ENCODE assay signal across 10 mouse cellular contexts in genomic region chr11:12434597-12434996, GRCm38 (mm10). TPM values are rescaled to one million over a fixed set of nuclear protein-coding genes. Genes with fewer than 3 reads are reported as not detected.
DNase-seq lines count a peak whose midpoint lies in the region; ATAC-seq lines count a peak whose summit lies in the region.
"Had no signal": no experiment of that assay in that cellular context is flagged by ENCODE, and none has a peak within 500 bp of the region (broad histone marks: within the 10 kb centered on the region; RNA-seq: fewer than 3 reads in every experiment).

No protein-coding gene starts in this region.

- H3K36me3 ChIP-seq in hindbrain, embryonic 11.5 days (ENCODE audit: control insufficient read depth, insufficient read depth, low read length): no peaks in the 10 kb centered on the region
- H3K36me3 ChIP-seq in hindbrain, embryonic 10.5 days: no peaks in the 10 kb centered on the region
- no peaks in the 10 kb centered on the region for H3K36me3 ChIP-seq in embryonic facial prominence, embryonic 15.5 days
- H3K36me3 ChIP-seq in hindbrain, embryonic 16.5 days (ENCODE audit: control insufficient read depth, insufficient read depth, low read length): no peaks in the 10 kb centered on the region

- DNase-seq in hindbrain, embryonic 11.5 days (ENCODE audit: low spot score): no peak
- DNase-seq in hindbrain, embryonic 10.5 days (ENCODE audit: low spot score): no peak
- peak; percentile 9 for DNase-seq in 3T3-L1 (ENCODE audit: low read depth, low spot score)
- DNase-seq in cerebellum, adult 11 months: no peak
- no peak for DNase-seq in adrenal gland, postnatal 14 days
- DNase-seq in frontal cortex, adult 2 months (ENCODE audit: extremely low spot score in 1 of 2, low spot score in 1 of 2): no peak
- DNase-seq: adrenal gland, postnatal 25 days; kidney, adult 11 months had no signal

- no peak overlapping the region for H3K27ac ChIP-seq in hindbrain, embryonic 11.5 days (ENCODE audit: low read depth, low read length)
- H3K27ac ChIP-seq in hindbrain, embryonic 10.5 days: no peak overlapping the region
- H3K27ac ChIP-seq in embryonic facial prominence, embryonic 15.5 days (replicated peaks): peak overlapping the region; percentile 72
- no peak overlapping the region for H3K27ac ChIP-seq in hindbrain, embryonic 16.5 days (ENCODE audit: low read depth, low read length)

- H3K4me3 ChIP-seq in hindbrain, embryonic 11.5 days (ENCODE audit: low read depth, low read length): no peak overlapping the region
- H3K4me3 ChIP-seq in hindbrain, embryonic 10.5 days: no peak overlapping the region
- no peak overlapping the region for H3K4me3 ChIP-seq in embryonic facial prominence, embryonic 15.5 days (replicated peaks)
- H3K4me3 ChIP-seq in hindbrain, embryonic 16.5 days (ENCODE audit: low read length): no peak overlapping the region

- no peak overlapping the region for H3K9ac ChIP-seq in hindbrain, embryonic 11.5 days (ENCODE audit: low read depth, low read length)
- H3K9ac ChIP-seq in embryonic facial prominence, embryonic 15.5 days: no peak overlapping the region
- H3K9ac ChIP-seq in hindbrain, embryonic 16.5 days (ENCODE audit: low read depth, low read length): no peak overlapping the region

- no peak overlapping the region for H3K4me2 ChIP-seq in hindbrain, embryonic 11.5 days (replicated peaks; ENCODE audit: low read depth, low read length)
- H3K4me2 ChIP-seq in embryonic facial prominence, embryonic 15.5 days (replicated peaks): no peak overlapping the region; the same call in 1 of the 2 replicates
- H3K4me2 ChIP-seq in hindbrain, embryonic 16.5 days (ENCODE audit: low read length): no peak overlapping the region

- 75% methylated on average over 4 of the region's 4 CpGs for WGBS in hindbrain, embryonic 11.5 days
- 69% methylated on average over 4 of the region's 4 CpGs for WGBS in hindbrain, embryonic 10.5 days
- WGBS in embryonic facial prominence, embryonic 15.5 days: 29% methylated on average over 4 of the region's 4 CpGs
- 59% methylated on average over 4 of the region's 4 CpGs for WGBS in hindbrain, embryonic 16.5 days

- no peaks in the 10 kb centered on the region for H3K4me1 ChIP-seq in hindbrain, embryonic 11.5 days (replicated peaks; ENCODE audit: control insufficient read depth, insufficient read depth, low read length)
- peaks cover 13% of the 10 kb centered on the region; the same call in 1 of the 2 replicates for H3K4me1 ChIP-seq in hindbrain, embryonic 10.5 days (replicated peaks)
- 0 out of 2 replicates have a peak, but pooled peaks cover 4% of the 10 kb centered on the region for H3K4me1 ChIP-seq in embryonic facial prominence, embryonic 15.5 days
- peaks cover 3% of the 10 kb centered on the region; the same call in 1 of the 2 replicates for H3K4me1 ChIP-seq in hindbrain, embryonic 16.5 days (ENCODE audit: control insufficient read depth, insufficient read depth, low read depth, low read length)

- no peaks in the 10 kb centered on the region for H3K27me3 ChIP-seq in hindbrain, embryonic 11.5 days (ENCODE audit: control insufficient read depth, insufficient read depth, low read length)
- H3K27me3 ChIP-seq in hindbrain, embryonic 10.5 days (ENCODE audit: insufficient read depth, poor library complexity, severe bottlenecking): no peaks in the 10 kb centered on the region
- no peaks in the 10 kb centered on the region for H3K27me3 ChIP-seq in embryonic facial prominence, embryonic 15.5 days
- H3K27me3 ChIP-seq in hindbrain, embryonic 16.5 days (replicated peaks; ENCODE audit: control insufficient read depth, insufficient read depth, low read length): no peaks in the 10 kb centered on the region

- peak; percentile 61 for ATAC-seq in hindbrain, embryonic 11.5 days (ENCODE audit: low FRiP score)
- peak; percentile 81 for ATAC-seq in embryonic facial prominence, embryonic 15.5 days (ENCODE audit: insufficient number of reproducible peaks, low FRiP score, low TSS enrichment, low read depth)
- peak; percentile 59 for ATAC-seq in hindbrain, embryonic 16.5 days

- H3K9me3 ChIP-seq in hindbrain, embryonic 11.5 days (ENCODE audit: control insufficient read depth, low read length): no peaks in the 10 kb centered on the region
- no peaks in the 10 kb centered on the region for H3K9me3 ChIP-seq in hindbrain, embryonic 10.5 days
- no peaks in the 10 kb centered on the region for H3K9me3 ChIP-seq in embryonic facial prominence, embryonic 15.5 days (replicated peaks)
- no peaks in the 10 kb centered on the region for H3K9me3 ChIP-seq in hindbrain, embryonic 16.5 days (ENCODE audit: control insufficient read depth, low read length)

RNA-seq across cellular contexts. Expression of gene Cobl, which starts 30.2 kb away (rescaled TPM):
- 3.3 and 3.7 TPM in 2 replicates for polyA plus RNA-seq in hindbrain, embryonic 11.5 days (2014; fragmentation: Nextera tagmentation; extraction: Ambion mirVana)
- polyA plus RNA-seq in hindbrain, embryonic 10.5 days (2016; fragmentation: Nextera tagmentation; extraction: Ambion mirVana): 2.0 and 2.3 TPM in 2 replicates
- 31.9 and 40.0 TPM in 2 replicates for polyA plus RNA-seq in embryonic facial prominence, embryonic 15.5 days (2015; fragmentation: Nextera tagmentation; extraction: Ambion mirVana)
- 14.9 and 15.4 TPM in 2 replicates for polyA plus RNA-seq in hindbrain, embryonic 16.5 days (2015; fragmentation: Nextera tagmentation; extraction: Ambion mirVana)
- 3.1 and 4.1 TPM in 2 replicates for total RNA-seq in adrenal gland, postnatal 14 days (2021)
- 33.1 and 36.6 TPM in 2 replicates for polyA plus RNA-seq in frontal cortex, adult 2 months (2012; rRNA removed)
